Mouse (Mus musculus) MEL (cell line): ENCODE data around the gene Slc4a4. TPM values are rescaled to one million over a fixed set of nuclear protein-coding genes. Genes with fewer than 3 reads are reported as not detected.

Experiments
- DNase-seq: peaks from one replicate; pipeline ENCODE4 v3.0.0; 2011; ENCODE audit warnings: low read depth, low spot score
- H3K27ac ChIP-seq: 2 replicates; pipeline ENCODE4 v1.5.1; 2012; ENCODE audit warnings: low read depth, mild to moderate bottlenecking, control low read depth, low read length, moderate library complexity; ENCODE audit not compliant: control insufficient read depth
- H3K27me3 ChIP-seq, 2 experiments: fragments of 150-350 bp in 1 of 2; sonication (generic) in 1 of 2; 2 replicates each; pipeline ENCODE4 v1.6.1; 2012; ENCODE audit warnings: low read length in 2 of 2, mild to moderate bottlenecking in 2 of 2, improper control_type of control experiment in 1 of 2, moderate library complexity in 1 of 2; ENCODE audit not compliant: insufficient read depth in 2 of 2, control insufficient read depth in 1 of 2
- H3K36me3 ChIP-seq, 2 experiments: 2 replicates each; pipeline ENCODE4 v1.6.1; 2012 to 2014; ENCODE audit warnings: low read length in 2 of 2, improper control_type of control experiment in 1 of 2, inconsistent platforms in 1 of 2, mild to moderate bottlenecking in 1 of 2; ENCODE audit not compliant: insufficient read depth in 2 of 2, control insufficient read depth in 1 of 2
- H3K4me1 ChIP-seq, 2 experiments: fragments of 150-350 bp in 1 of 2; sonication (generic) in 1 of 2; 2 replicates each; pipeline ENCODE4 v1.6.1; 2012; ENCODE audit warnings: low read length in 2 of 2, improper control_type of control experiment in 1 of 2, mild to moderate bottlenecking in 1 of 2; ENCODE audit not compliant: insufficient read depth in 2 of 2, control insufficient read depth in 1 of 2
- H3K4me3 ChIP-seq, 2 experiments: fragments of 150-350 bp in 1 of 2; sonication (generic) in 1 of 2; 2 replicates each; pipeline ENCODE4 v1.5.1; 2012; ENCODE audit warnings: low read depth in 2 of 2, low read length in 2 of 2, mild to moderate bottlenecking in 2 of 2, moderate library complexity in 2 of 2, control low read depth in 1 of 2, improper control_type of control experiment in 1 of 2; ENCODE audit not compliant: control insufficient read depth in 1 of 2, insufficient read depth in 1 of 2
- H3K79me2 ChIP-seq: 2 replicates; pipeline ENCODE4 v1.6.1; 2012; ENCODE audit warnings: mild to moderate bottlenecking, low read length, moderate library complexity; ENCODE audit not compliant: control insufficient read depth, poor library complexity, insufficient read depth
- H3K9ac ChIP-seq: 2 replicates; pipeline ENCODE4 v1.6.1; 2012; ENCODE audit warnings: low read depth, mild to moderate bottlenecking, control low read depth, low read length, moderate library complexity; ENCODE audit not compliant: control insufficient read depth, poor library complexity, severe bottlenecking
- H3K9me3 ChIP-seq: fragments of 150-350 bp; sonication (generic); replicated peaks from 2 replicates; pipeline ENCODE4 v1.6.1; 2012; ENCODE audit warnings: mild to moderate bottlenecking, low read length, improper control_type of control experiment, moderate library complexity; ENCODE audit not compliant: insufficient read depth
- BHLHE40 ChIP-seq: IDR thresholded peaks from 2 replicates; pipeline ENCODE4 v1.6.1; 2012; ENCODE audit warnings: low read depth, mild to moderate bottlenecking, inconsistent platforms, low read length, improper control_type of control experiment, borderline replicate concordance
- CHD1 ChIP-seq: IDR thresholded peaks from 2 replicates; pipeline ENCODE4 v1.6.1; 2012; ENCODE audit warnings: low read depth, mild to moderate bottlenecking, inconsistent platforms, low read length, improper control_type of control experiment
- CHD2 ChIP-seq: IDR thresholded peaks from 2 replicates; pipeline ENCODE4 v1.6.1; 2011; ENCODE audit warnings: low read length, improper control_type of control experiment
- CTCF ChIP-seq, 3 experiments: IDR thresholded peaks in 2 of 3; conservative IDR thresholded peaks in 1 of 3; 2 replicates each; pipeline ENCODE4 v1.5.1; 2011 to 2012; ENCODE audit warnings: low read length in 3 of 3, low read depth in 2 of 3, mild to moderate bottlenecking in 2 of 3, improper control_type of control experiment in 1 of 3, inconsistent platforms in 1 of 3, mixed read lengths in 1 of 3, moderate library complexity in 1 of 3; ENCODE audit not compliant: control insufficient read depth in 1 of 3, insufficient read depth in 1 of 3, poor library complexity in 1 of 3, severe bottlenecking in 1 of 3
- ELF1 ChIP-seq: IDR thresholded peaks from 2 replicates; pipeline ENCODE4 v1.6.1; 2014; ENCODE audit warnings: low read depth, mild to moderate bottlenecking, inconsistent platforms, low read length, improper control_type of control experiment, moderate library complexity
- EP300 ChIP-seq, 2 experiments: IDR thresholded peaks; 2 replicates each; pipeline ENCODE4 v1.6.1; 2011; ENCODE audit warnings: improper control_type of control experiment in 2 of 2, low read length in 2 of 2, low read depth in 1 of 2, mild to moderate bottlenecking in 1 of 2
- ETS1 ChIP-seq: IDR thresholded peaks from 2 replicates; pipeline ENCODE4 v1.6.1; 2012; ENCODE audit warnings: low read depth, mild to moderate bottlenecking, inconsistent platforms, low read length, improper control_type of control experiment, moderate library complexity
- GABPA ChIP-seq: IDR thresholded peaks from 2 replicates; pipeline ENCODE4 v1.6.1; 2012; ENCODE audit warnings: low read depth, mild to moderate bottlenecking, inconsistent platforms, low read length, improper control_type of control experiment, moderate library complexity
- GATA1 ChIP-seq: IDR thresholded peaks from 2 replicates; pipeline ENCODE4 v1.6.1; 2011; ENCODE audit warnings: low read depth, low read length, improper control_type of control experiment
- HCFC1 ChIP-seq: IDR thresholded peaks from 2 replicates; pipeline ENCODE4 v1.6.1; 2012; ENCODE audit warnings: low read depth, mild to moderate bottlenecking, inconsistent platforms, low read length, improper control_type of control experiment, moderate library complexity
- MAFK ChIP-seq: IDR thresholded peaks from 2 replicates; pipeline ENCODE4 v1.6.1; 2011; ENCODE audit warnings: low read depth, mild to moderate bottlenecking, low read length, improper control_type of control experiment, borderline replicate concordance
- NRF1 ChIP-seq: IDR thresholded peaks from 2 replicates; pipeline ENCODE4 v1.6.1; 2014; ENCODE audit warnings: low read depth, mild to moderate bottlenecking, inconsistent platforms, low read length, improper control_type of control experiment, moderate library complexity; ENCODE audit not compliant: poor library complexity, insufficient read depth, severe bottlenecking
- POLR2A ChIP-seq, 2 experiments: IDR thresholded peaks; 2 replicates each; pipeline ENCODE4 v1.6.1; 2011 to 2012; ENCODE audit warnings: low read length in 2 of 2, mild to moderate bottlenecking in 2 of 2, control low read depth in 1 of 2, improper control_type of control experiment in 1 of 2, low read depth in 1 of 2, moderate library complexity in 1 of 2; ENCODE audit not compliant: control insufficient read depth in 1 of 2, insufficient read depth in 1 of 2, poor library complexity in 1 of 2
- POLR2AphosphoS2 ChIP-seq: IDR thresholded peaks from 2 replicates; pipeline ENCODE4 v1.6.1; 2011; ENCODE audit warnings: low read length, improper control_type of control experiment
- POLR2AphosphoS5 ChIP-seq: IDR thresholded peaks from 2 replicates; pipeline ENCODE4 v1.6.1; 2012; ENCODE audit warnings: low read depth, borderline replicate concordance, mild to moderate bottlenecking, inconsistent platforms, low read length, moderate library complexity, mixed read lengths
- SIN3A ChIP-seq: IDR thresholded peaks from 2 replicates; pipeline ENCODE4 v1.6.1; 2012; ENCODE audit warnings: low read length, improper control_type of control experiment, inconsistent platforms
- TCF12 ChIP-seq: IDR thresholded peaks from 2 replicates; pipeline ENCODE4 v1.6.1; 2014; ENCODE audit warnings: low read depth, mild to moderate bottlenecking, inconsistent platforms, low read length, improper control_type of control experiment, moderate library complexity
- UBTF ChIP-seq: IDR thresholded peaks from 2 replicates; pipeline ENCODE4 v1.6.1; 2012; ENCODE audit warnings: low read depth, mild to moderate bottlenecking, inconsistent platforms, low read length, improper control_type of control experiment, moderate library complexity, borderline replicate concordance; ENCODE audit not compliant: insufficient read depth
- USF1 ChIP-seq: IDR thresholded peaks from 2 replicates; pipeline ENCODE4 v1.6.1; 2014; ENCODE audit warnings: low read depth, mild to moderate bottlenecking, inconsistent platforms, low read length, improper control_type of control experiment, moderate library complexity
- ZC3H11A ChIP-seq: IDR thresholded peaks from 2 replicates; pipeline ENCODE4 v1.6.1; 2012; ENCODE audit warnings: low read depth, mild to moderate bottlenecking, inconsistent platforms, low read length, improper control_type of control experiment
- ZMIZ1 ChIP-seq: IDR thresholded peaks from 2 replicates; pipeline ENCODE4 v1.6.1; 2012; ENCODE audit warnings: low read depth, mild to moderate bottlenecking, inconsistent platforms, low read length, improper control_type of control experiment, moderate library complexity
- ZNF384 ChIP-seq: IDR thresholded peaks from 2 replicates; pipeline ENCODE4 v1.6.1; 2012; ENCODE audit warnings: low read depth, mild to moderate bottlenecking, inconsistent platforms, low read length, improper control_type of control experiment
- polyA plus RNA-seq, 2 experiments: library from polyadenylated mRNA; stranded (reverse) in 1 of 2; unstranded in 1 of 2; fragments of >175 nt in 1 of 2; fragments of >200 nt in 1 of 2; gene quantifications; 2 replicates each; pipeline versions ENCODE4 v1.2.1 to v1.2.4; 2012; ENCODE audit warnings: low replicate concordance in 2 of 2, low read depth in 1 of 2; ENCODE audit not compliant: insufficient read length in 2 of 2, insufficient read depth in 1 of 2, missing spikeins in 1 of 2
- total RNA-seq: library from RNA; depleted of rRNA; stranded (reverse); fragments of 300-350 nt; gene quantifications from 2 replicates; pipeline ENCODE4 v1.2.3, GENCODE M21; 2012

The Slc4a4 gene
- total and polyA plus RNA-seq, 3 experiments = not detected

DNA sequence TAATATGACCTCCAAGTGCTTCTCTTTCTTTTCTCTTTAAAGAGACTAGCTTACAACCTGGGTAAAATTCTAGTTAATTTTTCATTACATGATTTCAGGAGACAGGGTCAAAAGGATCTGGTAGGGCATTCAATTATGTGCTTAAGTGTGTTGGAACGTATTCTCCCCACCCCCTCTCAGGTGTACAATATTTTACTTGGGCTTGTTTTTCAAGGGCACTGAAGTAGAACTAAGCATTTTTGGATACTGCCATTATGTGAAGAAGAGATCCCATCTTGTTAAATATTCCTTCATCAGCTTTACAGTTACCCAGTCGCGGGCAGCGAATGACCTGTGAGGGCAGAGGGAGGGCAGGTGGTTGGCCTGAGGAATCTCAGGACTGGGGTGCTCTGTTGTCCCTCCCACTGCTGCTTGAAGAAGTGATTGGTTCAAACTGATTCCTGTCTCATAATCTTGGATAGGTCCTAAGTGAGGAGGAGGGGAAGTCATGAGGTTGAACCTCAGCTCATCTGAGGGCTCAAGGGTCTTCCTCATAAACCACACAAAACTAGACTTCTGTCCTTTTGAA, 141.0 kb downstream of the Slc4a4 start:
- Histone ChIP-seq H3K4me1 (no peaks in the 10 kb centered on the region), H3K27me3 (no peaks in the 10 kb centered on the region), H3K27ac (no peak overlapping the region), H3K79me2 (no peaks in the 10 kb centered on the region), H3K4me3 (no peak overlapping the region), H3K36me3 (no peaks in the 10 kb centered on the region), H3K9ac (no peak overlapping the region), H3K9me3 (no peaks in the 10 kb centered on the region)
- TF ChIP-seq TCF12 (no peak), MAFK (no peak), HCFC1 (no peak), UBTF (no peak), ZMIZ1 (no peak), ZC3H11A (no peak), SIN3A (no peak), POLR2AphosphoS5 (no peak), NRF1 (no peak), ZNF384 (no peak), GATA1 (no peak), BHLHE40 (no peak), POLR2AphosphoS2 (no peak), ELF1 (no peak), ETS1 (no peak)
- DNase-seq = no peak

- Histone ChIP-seq H3K4me3 (no peak overlapping the region), H3K36me3 (no peaks in the 10 kb centered on the region)
Observed at GRCm38 (mm10) chr5:89032647-89033046, 146.0 kb downstream of the Slc4a4 start.

More at GRCm38 (mm10) chr5:89032647-89033046, 146.0 kb downstream of the Slc4a4 start:
- DNase-seq = no peak
- no peak for TF ChIP-seq USF1
- no peak for TF ChIP-seq GATA1
- TF ChIP-seq ELF1 = no peak
- TF ChIP-seq EP300 (IDR thresholded peaks at IDR 0.05; ENCODE audit: low read depth in 1 of 2, low read length in 2 of 2) = no peak
- TF ChIP-seq ZC3H11A = no peak
- TF ChIP-seq CHD1 = no peak
- TF ChIP-seq POLR2A (IDR thresholded peaks at IDR 0.05; ENCODE audit: control insufficient read depth in 1 of 2, insufficient read depth in 1 of 2, low read depth in 1 of 2, low read length in 2 of 2, poor library complexity in 1 of 2) = no peak
- TF ChIP-seq TCF12 = no peak
- TF ChIP-seq ETS1 = no peak
- no peak for TF ChIP-seq CTCF (IDR thresholded peaks at IDR 0.05 in 2 of 3, conservative IDR thresholded peaks at IDR 0.05 in 1 of 3; ENCODE audit: control insufficient read depth in 1 of 3, insufficient read depth in 1 of 3, low read depth in 2 of 3, low read length in 3 of 3, poor library complexity in 1 of 3, severe bottlenecking in 1 of 3)
- no peak for TF ChIP-seq HCFC1
- no peak for TF ChIP-seq CHD2
- no peak for TF ChIP-seq UBTF
- TF ChIP-seq GABPA = no peak
- TF ChIP-seq MAFK = no peak
- no peak for TF ChIP-seq SIN3A
- TF ChIP-seq POLR2AphosphoS5 = no peak
- H3K9me3 ChIP-seq = no peaks in the 10 kb centered on the region
- no peaks in the 10 kb centered on the region for H3K79me2 ChIP-seq
- H3K27me3 ChIP-seq = no peaks in the 10 kb centered on the region
- H3K9ac ChIP-seq = no peak overlapping the region
- no peaks in the 10 kb centered on the region for H3K4me1 ChIP-seq
- H3K27ac ChIP-seq = no peak overlapping the region
